Mouse (Mus musculus): Measurements from ENCODE around the gene Cacybp.
A peak's percentile ranks its signal among the peaks of the same experiment; 100 is the strongest.

Gene Cacybp

GRCm38 (mm10) chr1:160212123-160212691 is 468 bp downstream of the Cacybp start:
- DNase-seq: no peak

- no peak for DNase-seq
These were observed 1.0 kb downstream of the Cacybp start for GRCm38 (mm10) chr1:160211597-160212122.

- no peak for DNase-seq
These were observed 2.1 kb downstream of the Cacybp start for GRCm38 (mm10) chr1:160210566-160210965.

GRCm38 (mm10) chr1:160209844-160210243 is 2.8 kb downstream of the Cacybp start:
- DNase-seq: no peak

- no peak for DNase-seq
These were observed 7.2 kb downstream of the Cacybp start for GRCm38 (mm10) chr1:160205486-160205885.

- DNase-seq: no peak
These were observed 17.4 kb downstream of the Cacybp start for GRCm38 (mm10) chr1:160195337-160195663.

GRCm38 (mm10) chr1:160194529-160195336 is 17.9 kb downstream of the Cacybp start, which contains the start of gene Mrps14:
Gene Mrps14 (plus strand): TSS chr1:160195215.
- DNase-seq: peak; percentile 99

- peak; percentile 19 for DNase-seq
These were observed 28.2 kb downstream of the Cacybp start for GRCm38 (mm10) chr1:160184506-160184905.

GRCm38 (mm10) chr1:160181216-160181615 is 31.5 kb downstream of the Cacybp start:
- no peak for DNase-seq

- no peak for DNase-seq
These were observed 35.8 kb downstream of the Cacybp start for GRCm38 (mm10) chr1:160176903-160177302.

GRCm38 (mm10) chr1:160166600-160166999 is 46.1 kb downstream of the Cacybp start:
- DNase-seq: no peak

- DNase-seq: no peak
These were observed 54.5 kb downstream of the Cacybp start for GRCm38 (mm10) chr1:160158190-160158589.

- DNase-seq: no peak
These were observed 59.2 kb downstream of the Cacybp start, which contains the start of gene Tnn for GRCm38 (mm10) chr1:160153480-160153879. Gene Tnn (minus strand): TSS chr1:160153580.
